Mouse (Mus musculus): ENCODE data around the gene Rab28. TPM values are rescaled to one million over a fixed set of nuclear protein-coding genes. Genes with fewer than 3 reads are reported as not detected.

Rab28 gene
- polyA plus RNA-seq (2014; fragmentation: Illumina TruSeq; extraction: RNeasy Lipid Tissue Mini Kit (QIAGEN cat#74804); ENCODE audit: insufficient read depth, low read depth, low replicate concordance), result 50.1 TPM

DNA sequence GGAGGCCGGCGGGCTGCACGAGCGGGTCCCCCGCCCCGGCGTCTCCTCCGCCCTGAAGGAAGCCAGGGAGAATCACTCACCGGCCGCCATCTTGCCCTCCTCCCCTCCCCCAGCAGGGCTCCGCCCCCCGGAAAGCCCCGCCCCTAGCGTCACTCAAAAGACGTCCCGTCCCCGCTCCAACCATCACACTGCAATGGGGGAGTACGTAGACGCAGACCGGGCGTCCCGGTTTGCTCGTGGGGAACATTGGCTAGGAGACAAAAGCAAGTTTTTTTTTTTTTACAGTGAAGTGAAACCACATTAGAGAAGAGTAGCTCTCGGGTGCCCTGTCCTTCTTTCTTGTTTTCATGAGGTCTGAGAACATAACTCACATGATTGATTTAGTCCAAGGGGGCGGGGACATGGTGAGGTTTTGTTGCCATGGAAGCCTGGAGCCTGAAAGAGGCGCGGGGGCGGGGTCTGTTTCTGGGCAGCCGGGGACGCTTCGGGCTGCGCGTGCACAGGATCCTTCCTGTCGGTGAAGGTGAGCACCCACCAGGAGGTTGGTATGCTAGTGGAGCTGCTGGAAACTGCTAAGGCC is at the start of gene Rab28:
Gene Rab28, minus strand, starts transcription at position 107 of the 580 bp plus-strand sequence.

Other genes with a start within 250 kb of the Rab28 start
- gene Nkx3-2, start 56.3 kb upstream of the Rab28 start, polyA plus RNA-seq (2014; fragmentation: Illumina TruSeq; extraction: RNeasy Lipid Tissue Mini Kit (QIAGEN cat#74804); ENCODE audit: insufficient read depth, low read depth, low replicate concordance), result not detected
- 3.7 TPM for gene Bod1l, start 136.2 kb upstream of the Rab28 start, polyA plus RNA-seq (2014; fragmentation: Illumina TruSeq; extraction: RNeasy Lipid Tissue Mini Kit (QIAGEN cat#74804); ENCODE audit: insufficient read depth, low read depth, low replicate concordance)